Mouse (Mus musculus): ENCODE data around the gene Defb9. TPM values are rescaled to one million over a fixed set of nuclear protein-coding genes. Genes with fewer than 3 reads are reported as not detected.
"Not testable (repeated sequence)": the region's sequence is repeated elsewhere in the genome, so short reads cannot be mapped to it uniquely, and the experiment has no call there.

Defb9 gene
- total RNA-seq (2021) = not detected
- long read RNA-seq, experiment 1 = 0 reads
- long read RNA-seq, experiment 2 = 0 reads

- DNase-seq; intact Hi-C loops (cut with DNase I): not testable (repeated sequence)
Observed at GRCm38 (mm10) chr8:21885321-21885720, at the start of gene Defb9. Defb9 (minus strand) TSS chr8:21885421.

- DNase-seq = no peak
- intact Hi-C loops (cut with DNase I) = no loop called here
Observed at GRCm38 (mm10) chr8:21932610-21933009, 47.4 kb upstream of the Defb9 start, which contains the start of gene Defb15. Defb15 (minus strand) TSS chr8:21932710.

- DNase-seq; intact Hi-C loops (cut with DNase I): not testable (repeated sequence)
Observed at GRCm38 (mm10) chr8:21930754-21931153, 45.5 kb upstream of the Defb9 start.

- no peak for DNase-seq
- intact Hi-C loops (cut with DNase I) = no loop called here
Observed at GRCm38 (mm10) chr8:21915625-21916024, 30.4 kb upstream of the Defb9 start.

- DNase-seq = no peak
- intact Hi-C loops (cut with DNase I) = no loop called here
Observed at GRCm38 (mm10) chr8:21912554-21912953, 27.3 kb upstream of the Defb9 start.

DNA sequence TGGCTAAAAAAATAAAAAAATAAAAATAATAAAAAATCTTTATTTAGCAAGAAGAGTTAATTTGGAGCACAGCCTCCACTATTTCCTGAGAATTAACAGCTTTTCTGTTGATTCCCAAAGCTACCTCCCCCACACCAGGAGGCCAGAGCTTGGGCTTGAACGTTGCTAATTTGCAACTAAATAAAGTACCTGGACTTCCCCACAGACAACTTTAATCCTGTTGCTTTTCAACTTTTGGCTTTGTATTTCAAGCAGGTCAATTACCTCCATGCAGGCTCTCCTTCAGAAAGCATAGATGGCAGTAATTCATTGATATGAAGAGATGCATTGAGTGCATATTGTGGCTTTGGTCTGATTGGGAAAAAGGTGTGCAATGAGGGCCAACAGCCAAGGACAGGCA, 26.7 kb upstream of the Defb9 start:
- DNase-seq = no peak
- intact Hi-C loops (cut with DNase I) = no loop called here

DNA sequence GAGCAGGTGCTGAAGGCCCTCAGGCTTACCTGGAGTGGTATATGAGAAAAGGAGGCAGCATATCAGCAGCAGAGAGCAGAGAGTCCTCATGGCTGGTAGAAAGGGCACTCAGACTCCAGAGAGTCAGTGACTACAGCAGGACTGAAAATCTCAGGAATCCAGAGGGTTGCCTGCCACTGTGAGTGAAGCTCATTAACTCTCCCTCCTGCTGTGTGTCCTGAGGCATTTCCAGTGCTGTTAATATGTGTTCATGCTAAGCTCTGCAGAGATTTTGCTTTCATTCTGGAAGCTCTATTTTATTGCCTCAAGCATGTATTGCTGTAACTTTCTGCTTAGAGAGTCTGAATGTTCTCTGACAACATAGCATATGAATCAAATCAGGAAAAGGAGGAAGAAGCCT, 21.1 kb upstream of the Defb9 start, which contains the start of gene Defb11:
TSS of gene Defb11 (minus strand) at position 123 of the 400 bp plus-strand sequence.
- DNase-seq; intact Hi-C loops (cut with DNase I): not testable (repeated sequence)

- DNase-seq; intact Hi-C loops (cut with DNase I): not testable (repeated sequence)
Observed at GRCm38 (mm10) chr8:21858586-21858985, 26.6 kb downstream of the Defb9 start, which contains the start of gene Defb10. Defb10 (plus strand) TSS chr8:21858901.

Other genes starting within 250 kb of the Defb9 start
- gene Defa17, start 229.6 kb downstream of the Defb9 start, total RNA-seq (2021) = not detected
- not detected for gene Defa34, start 219.6 kb downstream of the Defb9 start, total RNA-seq (2021)
- not detected for gene AY761184, start 181.8 kb downstream of the Defb9 start, total RNA-seq (2021)
- not detected for gene Defa24, start 150.9 kb downstream of the Defb9 start, total RNA-seq (2021)
- not detected for gene Defb50, start 61.9 kb downstream of the Defb9 start, total RNA-seq (2021)
- gene Defb2, start 45.5 kb downstream of the Defb9 start, total RNA-seq (2021) = not detected
- not detected for gene Defb10, start 26.5 kb downstream of the Defb9 start, total RNA-seq (2021)
- gene Defb11, start 21.0 kb upstream of the Defb9 start, total RNA-seq (2021) = not detected
- not detected for gene Defb15, start 47.3 kb upstream of the Defb9 start, total RNA-seq (2021)
- gene Defb35, start 52.9 kb upstream of the Defb9 start, total RNA-seq (2021) = not detected
- not detected for gene Defb13, start 61.3 kb upstream of the Defb9 start, total RNA-seq (2021)
- gene Fam90a1a, start 73.3 kb upstream of the Defb9 start, total RNA-seq (2021) = not detected
- gene Ccdc70, start 84.4 kb upstream of the Defb9 start, total RNA-seq (2021) = not detected
- gene Atp7b, start 174.9 kb upstream of the Defb9 start, total RNA-seq (2021) = under 1 TPM; 0.37 to 0.55 TPM
- 10 to 100 TPM in 1 of 2 experiments, 1 to 10 TPM in 1; 9.1 to 10.8 TPM for gene Alg11, start 175.3 kb upstream of the Defb9 start, total RNA-seq (2021)
- gene Nek5, start 239.6 kb upstream of the Defb9 start, total RNA-seq (2021) = under 1 TPM in 1 of 2 experiments, not detected in 1; 0.29 TPM